Mouse (Mus musculus) neural tube, embryonic 15.5 days (tissue): ENCODE measurements at regions not wholly inside any gene's neighbourhood (a gene's known extent, or its start where the extent isn't known, plus 50 kb on each side); places are given as distances from the start of the nearest gene placed in this dataset.

Experiments
- ATAC-seq: fragments of 200-750 bp; cut with Nextera tagmentation; 2 replicates; pipeline ENCODE4 v1.8.0; 2017; ENCODE audit warnings: mild to moderate bottlenecking, moderate TSS enrichment, moderate library complexity; ENCODE audit not compliant: low FRiP score
- H3K27ac ChIP-seq: fragments of 300-500 bp; sonication (generic); replicated peaks from 2 replicates; pipeline ENCODE4 v1.5.1; 2015; ENCODE audit warnings: mild to moderate bottlenecking, inconsistent platforms
- H3K27me3 ChIP-seq: fragments of 300-500 bp; sonication (generic); replicated peaks from 2 replicates; pipeline ENCODE4 v1.6.1; 2015; ENCODE audit warnings: inconsistent platforms
- H3K36me3 ChIP-seq: fragments of 300-500 bp; sonication (generic); 2 replicates; pipeline ENCODE4 v1.6.1; 2015; ENCODE audit warnings: inconsistent platforms
- H3K4me1 ChIP-seq: fragments of 300-500 bp; sonication (generic); 2 replicates; pipeline ENCODE4 v1.6.1; 2015; ENCODE audit warnings: inconsistent platforms
- H3K4me2 ChIP-seq: fragments of 300-500 bp; sonication (generic); 2 replicates; pipeline ENCODE4 v1.6.1; 2015; ENCODE audit warnings: inconsistent platforms, mild to moderate bottlenecking, moderate library complexity
- H3K4me3 ChIP-seq: fragments of 300-500 bp; sonication (generic); replicated peaks from 2 replicates; pipeline ENCODE4 v1.5.1; 2015; ENCODE audit warnings: mild to moderate bottlenecking, inconsistent platforms
- H3K9ac ChIP-seq: fragments of 300-500 bp; sonication (generic); replicated peaks from 2 replicates; pipeline ENCODE4 v1.6.1; 2015; ENCODE audit warnings: mild to moderate bottlenecking, inconsistent platforms
- H3K9me3 ChIP-seq: fragments of 300-500 bp; sonication (generic); replicated peaks from 2 replicates; pipeline ENCODE4 v1.6.1; 2016; ENCODE audit warnings: inconsistent platforms
- WGBS: fragments of 180-500 bp; shearing (Covaris S2); methylation state at CpG from one replicate; pipeline ENCODE4 v1.1.7; 2015; ENCODE audit warnings: mixed read lengths; 5-methylcytosine and 5-hydroxymethylcytosine counted together

DNA sequence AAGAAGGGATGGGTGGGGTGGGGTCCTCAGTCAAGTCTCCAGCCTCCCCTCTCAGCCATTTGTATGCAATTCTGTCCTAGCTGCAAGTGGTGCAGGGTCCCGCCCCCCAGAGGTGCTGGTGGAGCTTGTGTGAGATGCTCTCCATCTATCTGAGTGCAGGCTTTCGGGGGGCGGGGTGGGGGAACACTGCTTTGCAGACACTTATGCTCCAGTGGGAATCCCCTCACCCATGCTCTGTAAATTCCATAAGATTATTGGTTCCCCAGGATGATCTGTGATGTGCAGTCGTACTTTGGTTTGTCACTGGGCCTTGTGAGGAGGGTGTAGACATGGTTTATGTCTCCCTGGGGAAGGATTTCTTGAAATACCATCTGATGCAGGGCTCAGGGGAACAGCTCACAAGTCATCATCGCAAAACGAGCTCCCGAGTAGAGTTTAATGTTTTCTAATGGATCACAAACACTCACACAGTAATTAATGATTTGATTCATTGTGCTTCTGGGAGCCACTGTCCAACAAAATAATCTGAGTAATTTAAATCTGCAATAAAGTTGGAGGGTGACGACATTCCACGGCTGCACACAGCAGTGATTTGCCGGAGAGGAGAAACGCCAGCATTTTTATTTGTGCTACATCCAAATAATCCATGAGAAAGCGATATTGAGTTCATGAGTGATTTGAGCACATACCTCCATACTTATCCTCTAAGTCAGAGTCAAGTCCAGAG lies 540.3 kb upstream of the Hs6st1 start:
- Histone ChIP-seq H3K4me1 (peaks cover 21% of the 10 kb centered on the region), H3K4me3 (no peak overlapping the region), H3K27ac (peak overlapping the region; percentile 19; the same call in 1 of the 2 replicates), H3K4me2 (0 out of 2 replicates have a peak overlapping the region, but pooled peaks have one; percentile 0), H3K9me3 (no peaks in the 10 kb centered on the region), H3K27me3 (no peaks in the 10 kb centered on the region), H3K9ac (no peak overlapping the region), H3K36me3 (no peaks in the 10 kb centered on the region)
- WGBS, result 29% methylated on average over 12 of the region's 12 CpGs
- peak; percentile 89 for ATAC-seq

DNA sequence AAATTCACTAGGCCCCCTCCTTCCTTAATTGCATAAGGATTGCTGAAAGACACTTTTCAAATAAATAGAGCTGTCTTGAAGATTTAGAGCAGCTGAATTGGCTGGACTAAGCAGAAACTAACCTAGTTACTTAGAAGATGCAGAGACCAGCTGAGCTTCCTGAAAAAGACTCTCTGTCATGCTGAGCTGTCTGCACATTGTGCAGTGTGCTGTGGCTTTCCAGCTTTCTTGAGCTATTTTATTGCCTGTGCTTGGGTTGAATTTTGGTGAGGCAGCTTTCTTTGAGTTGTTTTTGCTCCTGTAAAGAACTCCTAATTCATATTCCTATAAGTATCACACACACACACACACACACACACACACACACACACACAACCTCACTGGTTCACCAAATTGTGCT lies 532.7 kb upstream of the Hs6st1 start:
- ATAC-seq, result no peak
- Histone ChIP-seq H3K27ac (no peak overlapping the region), H3K9ac (no peak overlapping the region), H3K4me3 (no peak overlapping the region), H3K27me3 (no peaks in the 10 kb centered on the region), H3K36me3 (no peaks in the 10 kb centered on the region), H3K4me2 (no peak overlapping the region), H3K9me3 (no peaks in the 10 kb centered on the region), H3K4me1 (no peaks in the 10 kb centered on the region)

- Histone ChIP-seq H3K4me1 (no peaks in the 10 kb centered on the region), H3K9ac (no peak overlapping the region), H3K9me3 (no peaks in the 10 kb centered on the region), H3K27ac (no peak overlapping the region), H3K4me2 (no peak overlapping the region), H3K36me3 (no peaks in the 10 kb centered on the region), H3K4me3 (no peak overlapping the region), H3K27me3 (no peaks in the 10 kb centered on the region)
- ATAC-seq, result no peak
- WGBS, result 85% methylated on average over 5 of the region's 5 CpGs
Observed at GRCm38 (mm10) chr1:35536276-35536675, 531.9 kb upstream of the Hs6st1 start.

DNA sequence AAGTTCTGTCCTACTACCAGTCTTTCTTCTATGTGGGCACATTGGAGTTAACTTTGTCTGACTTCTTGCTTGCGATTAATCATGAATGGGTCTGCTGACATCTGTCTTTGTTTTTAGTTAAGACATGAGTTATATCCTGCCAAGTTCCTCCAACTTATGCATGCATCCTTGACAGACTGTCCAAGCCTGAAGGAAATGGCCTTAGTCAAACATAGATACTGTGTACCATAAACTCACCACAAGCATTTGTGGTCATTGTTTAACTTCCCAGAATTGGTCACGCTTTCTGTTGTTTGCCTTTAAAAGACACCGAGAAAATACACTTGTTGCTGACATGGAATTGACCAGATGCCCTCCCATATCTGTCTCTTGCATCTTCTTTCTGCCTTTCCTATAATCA lies 519.4 kb upstream of the Hs6st1 start:
- no peaks in the 10 kb centered on the region for H3K36me3 ChIP-seq
- no peaks in the 10 kb centered on the region for H3K9me3 ChIP-seq
- H3K9ac ChIP-seq, result no peak overlapping the region
- no peaks in the 10 kb centered on the region for H3K27me3 ChIP-seq
- no peak for ATAC-seq
- no peak overlapping the region for H3K4me2 ChIP-seq
- no peak overlapping the region for H3K27ac ChIP-seq
- no peak overlapping the region for H3K4me3 ChIP-seq
- no peaks in the 10 kb centered on the region for H3K4me1 ChIP-seq
- 82% methylated on average over 3 of the region's 3 CpGs for WGBS

- no peaks in the 10 kb centered on the region for H3K36me3 ChIP-seq
- no peak overlapping the region for H3K4me3 ChIP-seq
- WGBS, result 87% methylated on average over 1 of the region's 1 CpGs
- H3K9ac ChIP-seq, result no peak overlapping the region
- H3K4me2 ChIP-seq, result no peak overlapping the region
- H3K9me3 ChIP-seq, result no peaks in the 10 kb centered on the region
- no peaks in the 10 kb centered on the region for H3K4me1 ChIP-seq
- no peak overlapping the region for H3K27ac ChIP-seq
- ATAC-seq, result no peak
- no peaks in the 10 kb centered on the region for H3K27me3 ChIP-seq
Observed at GRCm38 (mm10) chr1:35551503-35551902, 516.7 kb upstream of the Hs6st1 start.

DNA sequence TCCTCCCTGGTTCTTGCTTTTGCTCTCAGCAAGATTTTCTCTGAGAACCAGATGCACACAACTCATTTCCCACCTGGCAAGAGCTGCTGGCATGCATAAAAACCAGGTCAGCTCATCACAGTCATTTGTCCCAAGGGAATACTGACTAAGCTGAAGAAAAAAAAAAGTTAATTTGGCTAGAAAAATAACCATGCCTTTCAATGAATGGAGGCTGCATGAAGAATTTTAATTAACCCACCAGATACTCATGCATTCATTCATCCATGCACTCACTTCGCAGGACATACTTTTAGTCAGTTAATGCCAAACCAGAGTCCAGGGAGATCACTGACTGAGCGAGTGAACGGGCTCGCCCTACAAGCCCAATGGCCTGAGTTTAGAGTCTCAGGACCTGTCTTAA lies 505.4 kb upstream of the Hs6st1 start:
- H3K9me3 ChIP-seq, result no peaks in the 10 kb centered on the region
- no peak overlapping the region for H3K4me3 ChIP-seq
- H3K27ac ChIP-seq, result no peak overlapping the region
- 82% methylated on average over 4 of the region's 4 CpGs for WGBS
- no peaks in the 10 kb centered on the region for H3K4me1 ChIP-seq
- no peaks in the 10 kb centered on the region for H3K27me3 ChIP-seq
- H3K9ac ChIP-seq, result no peak overlapping the region
- no peak for ATAC-seq
- no peak overlapping the region for H3K4me2 ChIP-seq
- H3K36me3 ChIP-seq, result no peaks in the 10 kb centered on the region

GRCm38 (mm10) chr1:35575203-35575602 lies 493.0 kb upstream of the Hs6st1 start:
- Histone ChIP-seq H3K4me1 (no peaks in the 10 kb centered on the region), H3K27ac (no peak overlapping the region), H3K27me3 (no peaks in the 10 kb centered on the region), H3K36me3 (no peaks in the 10 kb centered on the region), H3K9ac (no peak overlapping the region), H3K4me2 (no peak overlapping the region), H3K4me3 (no peak overlapping the region), H3K9me3 (no peaks in the 10 kb centered on the region)
- 69% methylated on average over 1 of the region's 1 CpGs for WGBS
- no peak for ATAC-seq

GRCm38 (mm10) chr1:35579392-35579791 lies 488.8 kb upstream of the Hs6st1 start:
- H3K9ac ChIP-seq, result no peak overlapping the region
- H3K27ac ChIP-seq, result no peak overlapping the region
- no peak overlapping the region for H3K4me2 ChIP-seq
- WGBS, result 59% methylated on average over 3 of the region's 3 CpGs
- H3K4me1 ChIP-seq, result no peaks in the 10 kb centered on the region
- no peaks in the 10 kb centered on the region for H3K27me3 ChIP-seq
- no peaks in the 10 kb centered on the region for H3K9me3 ChIP-seq
- no peaks in the 10 kb centered on the region for H3K36me3 ChIP-seq
- no peak for ATAC-seq
- H3K4me3 ChIP-seq, result no peak overlapping the region

GRCm38 (mm10) chr1:35579992-35580391 lies 488.2 kb upstream of the Hs6st1 start:
- Histone ChIP-seq H3K27ac (no peak overlapping the region), H3K4me1 (no peaks in the 10 kb centered on the region)

DNA sequence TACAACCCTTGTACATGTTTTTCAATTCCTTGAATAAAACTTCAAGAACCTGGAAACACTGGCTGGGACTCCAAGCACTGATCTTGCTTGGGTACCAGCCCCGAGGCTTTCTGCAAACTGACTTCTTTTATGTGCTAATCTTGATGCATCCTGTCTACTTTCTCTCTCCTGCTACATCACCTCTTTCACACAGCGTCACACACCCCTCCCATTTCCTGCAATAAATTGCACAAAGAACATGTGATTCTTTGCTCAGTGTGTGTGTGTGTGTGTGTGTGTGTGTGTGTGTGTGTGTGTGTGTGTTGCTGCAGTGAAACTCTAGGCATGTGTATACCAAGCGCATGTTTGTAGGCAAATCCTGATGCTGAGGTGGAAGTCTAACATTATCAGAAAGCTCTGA lies 487.7 kb upstream of the Hs6st1 start:
- no peak overlapping the region for H3K9ac ChIP-seq
- WGBS, result 56% methylated on average over 3 of the region's 3 CpGs
- ATAC-seq, result no peak

More at GRCm38 (mm10) chr1:35579992-35580391, 488.2 kb upstream of the Hs6st1 start:
- WGBS, result 71% methylated on average over 4 of the region's 4 CpGs
- ATAC-seq, result no peak
- no peaks in the 10 kb centered on the region for H3K27me3 ChIP-seq
- H3K4me2 ChIP-seq, result no peak overlapping the region
- no peaks in the 10 kb centered on the region for H3K9me3 ChIP-seq
- H3K36me3 ChIP-seq, result no peaks in the 10 kb centered on the region
- H3K9ac ChIP-seq, result no peak overlapping the region
- no peak overlapping the region for H3K4me3 ChIP-seq

DNA sequence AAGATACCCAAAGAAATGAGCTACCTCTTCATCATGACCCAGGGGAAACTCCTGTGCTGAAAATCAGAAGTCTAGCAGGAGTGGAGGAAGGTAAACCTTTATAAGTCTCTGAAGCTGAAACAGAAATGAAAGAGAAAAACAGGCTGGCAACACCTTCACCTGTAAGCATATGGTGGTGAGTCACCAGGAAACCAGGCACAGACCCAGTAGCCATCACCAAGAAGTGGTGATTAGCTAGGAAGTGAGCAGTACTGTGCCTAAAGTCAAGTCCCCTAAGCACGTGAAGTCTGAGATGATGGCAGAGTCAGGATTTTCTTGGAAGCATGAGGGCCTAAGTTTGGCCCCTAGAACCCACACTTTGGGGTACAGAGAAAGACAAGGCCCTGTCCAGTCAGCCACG lies 480.3 kb upstream of the Hs6st1 start:
- H3K4me1 ChIP-seq, result peaks cover 9% of the 10 kb centered on the region
- no peaks in the 10 kb centered on the region for H3K9me3 ChIP-seq
- no peak overlapping the region for H3K4me3 ChIP-seq
- H3K36me3 ChIP-seq, result no peaks in the 10 kb centered on the region
- ATAC-seq, result no peak
- WGBS, result 91% methylated on average over 2 of the region's 2 CpGs
- no peak overlapping the region for H3K27ac ChIP-seq
- H3K9ac ChIP-seq, result no peak overlapping the region
- H3K27me3 ChIP-seq, result no peaks in the 10 kb centered on the region
- no peak overlapping the region for H3K4me2 ChIP-seq

More for the DNA sequence above, 487.7 kb upstream of the Hs6st1 start:
- Histone ChIP-seq H3K4me3 (no peak overlapping the region), H3K27ac (no peak overlapping the region), H3K36me3 (no peaks in the 10 kb centered on the region), H3K27me3 (no peaks in the 10 kb centered on the region), H3K4me1 (no peaks in the 10 kb centered on the region; the same call in 1 of the 2 replicates), H3K4me2 (no peak overlapping the region), H3K9me3 (no peaks in the 10 kb centered on the region)

DNA sequence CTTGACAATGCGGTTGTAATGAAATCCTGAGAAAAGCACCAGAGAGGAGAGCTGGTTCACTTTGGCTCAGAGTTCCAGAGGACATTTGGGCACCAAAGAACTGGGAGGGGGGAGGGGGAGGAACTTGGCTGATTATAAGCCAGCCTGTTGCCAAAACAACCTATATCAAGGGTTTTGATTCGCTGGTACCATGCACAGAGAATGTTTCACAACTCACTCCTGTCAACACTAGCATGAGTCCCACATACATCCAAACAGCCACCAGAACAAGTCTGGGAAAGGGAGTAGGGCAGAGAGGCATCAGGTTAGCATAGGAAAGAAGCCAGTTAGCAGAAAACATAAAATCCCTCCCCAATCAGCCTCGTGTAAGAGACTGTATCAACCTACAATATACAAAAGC lies 479.3 kb upstream of the Hs6st1 start:
- 68% methylated on average over 3 of the region's 3 CpGs for WGBS
- ATAC-seq, result no peak

More for the DNA sequence above, 479.3 kb upstream of the Hs6st1 start:
- Histone ChIP-seq H3K27me3 (no peaks in the 10 kb centered on the region), H3K4me1 (peaks cover 9% of the 10 kb centered on the region), H3K4me2 (no peak overlapping the region), H3K9ac (no peak overlapping the region), H3K9me3 (no peaks in the 10 kb centered on the region), H3K27ac (no peak overlapping the region), H3K4me3 (no peak overlapping the region), H3K36me3 (no peaks in the 10 kb centered on the region)
